Mouse (Mus musculus): ENCODE measurements around the gene Tmem182. TPM values are rescaled to one million over a fixed set of nuclear protein-coding genes. Genes with fewer than 3 reads are reported as not detected.
A peak's percentile ranks its signal among the peaks of the same experiment; 100 is the strongest.

Tmem182 gene
- polyA plus RNA-seq, 1 experiment = 0.35 TPM

DNA sequence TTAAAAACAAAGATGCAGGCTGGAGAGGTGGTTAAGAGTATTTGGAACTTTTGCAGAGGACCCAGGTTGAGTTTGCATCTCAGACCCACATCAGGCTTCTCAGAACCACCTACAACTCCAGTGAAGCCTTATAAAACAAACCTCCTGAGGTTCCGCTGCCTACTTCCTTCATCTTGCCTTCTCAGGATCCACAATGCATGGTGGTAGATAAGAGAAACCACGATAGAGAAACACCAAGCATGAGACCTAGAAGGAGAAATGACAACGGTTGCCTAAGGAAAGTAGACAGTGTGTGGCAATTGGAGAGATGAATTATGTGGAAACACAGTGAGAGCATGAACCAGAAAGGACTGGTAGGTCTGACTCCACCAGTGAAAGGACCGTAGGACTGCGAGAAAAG is 4.5 kb upstream of the Tmem182 start:
- Histone ChIP-seq H3ac (ENCODE audit: control insufficient read depth, insufficient read length, low read depth) (no peak overlapping the region), H3K4me3 (ENCODE audit: insufficient read depth, poor library complexity, severe bottlenecking) (no peak overlapping the region), H3K79me2 (ENCODE audit: control insufficient read depth, insufficient read depth) (no peaks in the 10 kb centered on the region), H3K36me3 (ENCODE audit: control insufficient read depth, insufficient read depth) (no peaks in the 10 kb centered on the region), H3K27me3 (ENCODE audit: control insufficient read depth, insufficient read depth, insufficient read length) (no peaks in the 10 kb centered on the region), H3K79me3 (ENCODE audit: low read depth) (no peaks in the 10 kb centered on the region)
- no peak for TF ChIP-seq MYOG (IDR thresholded peaks at IDR 0.05; ENCODE audit: control insufficient read depth, extremely low read depth, insufficient read length)
- TF ChIP-seq USF1 (IDR thresholded peaks at IDR 0.05; ENCODE audit: low read depth) = no peak
- no peak for TF ChIP-seq MYOD1 (IDR thresholded peaks at IDR 0.05; ENCODE audit: control insufficient read depth, insufficient read length, low read depth)
- TF ChIP-seq FOSL1 (IDR thresholded peaks at IDR 0.05; ENCODE audit: insufficient read depth, low read length, poor library complexity, severe bottlenecking) = no peak
- TF ChIP-seq MAX (IDR thresholded peaks at IDR 0.05) = no peak
- TF ChIP-seq CEBPB (IDR thresholded peaks at IDR 0.05; ENCODE audit: low read depth) = no peak
- TF ChIP-seq CTCF (IDR thresholded peaks at IDR 0.05; ENCODE audit: control insufficient read depth, insufficient read depth, insufficient read length) = no peak

DNA sequence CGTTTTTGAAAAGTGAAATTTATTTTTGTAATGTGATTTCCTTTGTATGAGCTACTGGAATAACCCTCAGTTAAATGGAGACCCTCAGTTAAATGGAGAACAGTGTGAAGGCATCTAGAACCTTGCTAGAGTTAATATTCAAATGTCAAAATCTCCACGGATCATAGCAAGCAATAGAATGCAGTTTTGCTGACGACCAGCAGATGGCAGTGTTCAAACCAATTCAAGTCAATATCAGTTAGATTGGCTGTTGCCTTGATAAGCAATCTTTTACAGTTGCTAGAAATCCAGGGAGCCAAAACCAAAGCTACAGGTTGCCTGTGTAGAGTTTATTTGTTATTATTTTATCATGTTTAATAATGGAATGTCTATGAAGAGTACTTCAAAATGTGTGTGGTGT is 2.6 kb upstream of the Tmem182 start:
- Histone ChIP-seq H3K79me2 (ENCODE audit: control insufficient read depth, insufficient read depth) (no peaks in the 10 kb centered on the region), H3K79me3 (ENCODE audit: low read depth) (no peaks in the 10 kb centered on the region), H3K4me3 (ENCODE audit: insufficient read depth, poor library complexity, severe bottlenecking) (no peak overlapping the region), H3ac (ENCODE audit: control insufficient read depth, insufficient read length, low read depth) (no peak overlapping the region), H3K27me3 (ENCODE audit: control insufficient read depth, insufficient read depth, insufficient read length) (no peaks in the 10 kb centered on the region), H3K36me3 (ENCODE audit: control insufficient read depth, insufficient read depth) (no peaks in the 10 kb centered on the region)
- TF ChIP-seq FOSL1 (IDR thresholded peaks at IDR 0.05; ENCODE audit: insufficient read depth, low read length, poor library complexity, severe bottlenecking) = no peak
- peak; percentile 26 for TF ChIP-seq CTCF (IDR thresholded peaks at IDR 0.05; ENCODE audit: control insufficient read depth, insufficient read depth, insufficient read length)

DNA sequence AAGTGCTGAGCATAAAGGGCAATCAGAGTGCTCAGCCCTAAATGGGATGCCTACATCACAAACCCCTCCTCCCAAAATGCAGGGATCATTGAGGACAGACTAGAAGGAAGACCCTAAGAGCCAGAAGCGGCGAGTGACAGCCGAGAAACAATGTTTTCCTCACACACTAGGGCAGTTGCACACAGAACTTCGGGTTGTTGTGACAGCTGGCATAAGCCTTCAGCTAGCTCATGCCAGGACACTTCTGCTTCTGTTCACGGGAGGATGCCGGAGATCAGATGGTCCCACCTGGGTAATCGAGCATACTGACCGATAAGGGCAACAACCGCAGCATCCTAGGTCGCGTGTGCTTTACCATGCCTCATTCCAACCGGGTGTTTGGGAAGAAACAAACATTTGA is 1.3 kb upstream of the Tmem182 start:
- Histone ChIP-seq H3K36me3 (ENCODE audit: control insufficient read depth, insufficient read depth) (no peaks in the 10 kb centered on the region), H3K27me3 (ENCODE audit: control insufficient read depth, insufficient read depth, insufficient read length) (no peaks in the 10 kb centered on the region), H3ac (ENCODE audit: control insufficient read depth, insufficient read length, low read depth) (no peak overlapping the region), H3K4me3 (ENCODE audit: insufficient read depth, poor library complexity, severe bottlenecking) (no peak overlapping the region), H3K79me2 (ENCODE audit: control insufficient read depth, insufficient read depth) (no peaks in the 10 kb centered on the region), H3K79me3 (ENCODE audit: low read depth) (no peaks in the 10 kb centered on the region)
- no peak for TF ChIP-seq MYOG (IDR thresholded peaks at IDR 0.05; ENCODE audit: control insufficient read depth, extremely low read depth, insufficient read length)
- no peak for TF ChIP-seq CEBPB (IDR thresholded peaks at IDR 0.05; ENCODE audit: low read depth)
- no peak for TF ChIP-seq FOSL1 (IDR thresholded peaks at IDR 0.05; ENCODE audit: insufficient read depth, low read length, poor library complexity, severe bottlenecking)
- TF ChIP-seq CTCF (IDR thresholded peaks at IDR 0.05; ENCODE audit: control insufficient read depth, insufficient read depth, insufficient read length) = no peak
- no peak for TF ChIP-seq MYOD1 (IDR thresholded peaks at IDR 0.05; ENCODE audit: control insufficient read depth, insufficient read length, low read depth)
- TF ChIP-seq MAX (IDR thresholded peaks at IDR 0.05) = no peak
- TF ChIP-seq USF1 (IDR thresholded peaks at IDR 0.05; ENCODE audit: low read depth) = no peak

DNA sequence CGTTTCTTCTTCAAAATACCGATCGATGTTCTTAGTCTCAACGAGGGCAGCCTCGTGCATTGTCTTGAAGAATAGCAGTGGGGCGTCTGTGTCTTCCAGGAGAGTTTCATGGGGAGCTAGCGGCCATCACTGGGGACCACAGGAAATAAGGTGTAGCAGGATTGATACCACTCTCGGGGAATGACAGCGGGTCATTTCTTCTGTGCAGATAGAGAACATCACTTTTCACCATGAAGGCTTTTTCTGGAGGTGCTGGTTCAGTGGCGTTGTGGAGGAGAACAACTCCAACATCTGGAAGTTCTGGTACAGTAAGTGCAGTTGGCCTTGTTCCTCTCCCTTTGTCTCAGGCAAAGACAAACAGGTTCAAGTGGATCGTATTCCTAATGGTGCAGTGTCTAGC is 490 bp downstream of the Tmem182 start:
- Histone ChIP-seq H3K27me3 (ENCODE audit: control insufficient read depth, insufficient read depth, insufficient read length) (no peaks in the 10 kb centered on the region), H3K79me3 (ENCODE audit: low read depth) (no peaks in the 10 kb centered on the region), H3K36me3 (ENCODE audit: control insufficient read depth, insufficient read depth) (no peaks in the 10 kb centered on the region), H3ac (ENCODE audit: control insufficient read depth, insufficient read length, low read depth) (no peak overlapping the region), H3K4me3 (ENCODE audit: insufficient read depth, poor library complexity, severe bottlenecking) (no peak overlapping the region), H3K79me2 (ENCODE audit: control insufficient read depth, insufficient read depth) (no peaks in the 10 kb centered on the region)
- TF ChIP-seq MYOG (IDR thresholded peaks at IDR 0.05; ENCODE audit: control insufficient read depth, extremely low read depth, insufficient read length) (no peak), CTCF (IDR thresholded peaks at IDR 0.05; ENCODE audit: control insufficient read depth, insufficient read depth, insufficient read length) (no peak), USF1 (IDR thresholded peaks at IDR 0.05; ENCODE audit: low read depth) (no peak), CEBPB (IDR thresholded peaks at IDR 0.05; ENCODE audit: low read depth) (no peak), FOSL1 (IDR thresholded peaks at IDR 0.05; ENCODE audit: insufficient read depth, low read length, poor library complexity, severe bottlenecking) (no peak), MYOD1 (IDR thresholded peaks at IDR 0.05; ENCODE audit: control insufficient read depth, insufficient read length, low read depth) (no peak), MAX (IDR thresholded peaks at IDR 0.05) (no peak)

DNA sequence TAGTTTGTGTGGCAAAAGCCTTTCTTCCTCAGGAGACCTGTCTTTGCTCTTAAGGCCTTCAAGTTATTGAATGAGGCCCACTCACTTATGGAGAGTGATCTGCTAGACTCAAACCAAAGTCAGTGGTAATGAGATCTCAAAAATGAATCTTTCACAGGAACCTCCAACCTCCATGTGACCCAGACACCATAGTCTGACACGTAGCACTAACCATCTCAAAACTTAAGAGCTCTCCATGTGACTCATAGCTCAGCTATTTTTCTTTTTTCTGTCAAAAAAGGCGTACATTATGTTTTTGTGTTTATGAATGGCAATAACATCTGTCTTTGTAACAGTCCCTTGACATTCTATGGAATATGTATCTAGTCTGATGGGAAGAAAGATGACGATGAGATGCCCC is 3.2 kb downstream of the Tmem182 start:
- Histone ChIP-seq H3K36me3 (ENCODE audit: control insufficient read depth, insufficient read depth) (no peaks in the 10 kb centered on the region), H3ac (ENCODE audit: control insufficient read depth, insufficient read length, low read depth) (no peak overlapping the region)
- TF ChIP-seq MYOG (IDR thresholded peaks at IDR 0.05; ENCODE audit: control insufficient read depth, extremely low read depth, insufficient read length) (no peak), USF1 (IDR thresholded peaks at IDR 0.05; ENCODE audit: low read depth) (peak; percentile 84)

DNA sequence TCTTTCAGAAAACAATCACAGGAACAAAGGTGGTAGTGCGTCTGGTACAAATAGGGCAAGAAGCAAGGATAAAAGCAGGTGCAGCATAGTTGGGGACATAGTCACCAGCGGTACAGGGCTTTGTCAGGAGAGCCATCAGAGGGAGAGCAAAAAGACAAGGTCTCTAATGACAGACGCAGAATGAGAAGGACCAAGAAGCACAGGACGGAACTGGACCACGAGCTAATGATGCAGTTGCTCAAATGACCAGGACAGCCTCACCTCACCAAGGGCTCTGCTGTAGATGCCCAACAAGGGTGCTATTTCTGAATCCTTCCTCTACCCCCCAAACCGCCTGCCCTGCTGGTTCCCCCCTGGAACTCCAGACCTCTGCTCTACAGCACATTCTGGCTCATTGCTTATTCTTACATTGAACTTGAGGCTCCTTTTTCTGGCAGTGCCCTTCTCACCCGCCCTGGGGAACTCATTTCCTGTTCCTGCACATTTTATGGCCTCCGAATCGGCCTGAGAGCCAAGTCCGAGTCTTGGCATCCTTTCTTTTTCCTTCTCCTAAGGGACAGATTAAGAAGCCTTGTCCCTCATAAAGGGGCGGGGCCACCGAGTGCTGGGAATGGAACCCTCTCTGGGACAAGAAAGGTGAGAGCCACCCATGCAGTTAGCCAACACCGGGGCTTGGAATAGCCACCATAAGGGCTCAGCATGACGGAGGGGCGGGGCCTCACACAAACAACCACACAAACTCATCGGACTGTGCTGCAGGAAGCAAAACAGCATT is 9.9 kb downstream of the Tmem182 start:
- no peak overlapping the region for H3K4me3 ChIP-seq (ENCODE audit: insufficient read depth, poor library complexity, severe bottlenecking)
- H3K27me3 ChIP-seq (ENCODE audit: control insufficient read depth, insufficient read depth, insufficient read length) = no peaks in the 10 kb centered on the region
- no peak for TF ChIP-seq MYOD1 (IDR thresholded peaks at IDR 0.05; ENCODE audit: control insufficient read depth, insufficient read length, low read depth)
- no peak for TF ChIP-seq CTCF (IDR thresholded peaks at IDR 0.05; ENCODE audit: control insufficient read depth, insufficient read depth, insufficient read length)
- no peaks in the 10 kb centered on the region for H3K79me3 ChIP-seq (ENCODE audit: low read depth)
- no peaks in the 10 kb centered on the region for H3K36me3 ChIP-seq (ENCODE audit: control insufficient read depth, insufficient read depth)
- no peaks in the 10 kb centered on the region for H3K79me2 ChIP-seq (ENCODE audit: control insufficient read depth, insufficient read depth)
- H3ac ChIP-seq (ENCODE audit: control insufficient read depth, insufficient read length, low read depth) = no peak overlapping the region

More for the DNA sequence above, 3.2 kb downstream of the Tmem182 start:
- Histone ChIP-seq H3K27me3 (ENCODE audit: control insufficient read depth, insufficient read depth, insufficient read length) (no peaks in the 10 kb centered on the region), H3K4me3 (ENCODE audit: insufficient read depth, poor library complexity, severe bottlenecking) (no peak overlapping the region), H3K79me3 (ENCODE audit: low read depth) (no peaks in the 10 kb centered on the region), H3K79me2 (ENCODE audit: control insufficient read depth, insufficient read depth) (no peaks in the 10 kb centered on the region)
